Mouse (Mus musculus) neural tube, embryonic 12.5 days (tissue): ENCODE measurements around the gene Marc2. TPM values are rescaled to one million over a fixed set of nuclear protein-coding genes. Genes with fewer than 3 reads are reported as not detected.

Experiments used
- ATAC-seq: fragments of 200-750 bp; cut with Nextera tagmentation; 2 replicates; pipeline ENCODE4 v1.8.0; 2017; ENCODE audit warnings: low read depth, mild to moderate bottlenecking, moderate TSS enrichment, moderate library complexity; ENCODE audit not compliant: low FRiP score
- H3K27ac ChIP-seq: fragments of 300-500 bp; sonication (generic); 2 replicates; pipeline ENCODE4 v1.5.1; 2016
- H3K27me3 ChIP-seq: fragments of 300-500 bp; sonication (generic); replicated peaks from 2 replicates; pipeline ENCODE4 v1.6.1; 2016; ENCODE audit warnings: mild to moderate bottlenecking
- H3K36me3 ChIP-seq: fragments of 300-500 bp; sonication (generic); 2 replicates; pipeline ENCODE4 v1.6.1; 2016; ENCODE audit warnings: mild to moderate bottlenecking
- H3K4me1 ChIP-seq: fragments of 300-500 bp; sonication (generic); 2 replicates; pipeline ENCODE4 v1.6.1; 2016
- H3K4me2 ChIP-seq: fragments of 300-500 bp; sonication (generic); replicated peaks from 2 replicates; pipeline ENCODE4 v1.6.1; 2016; ENCODE audit warnings: mild to moderate bottlenecking
- H3K4me3 ChIP-seq: fragments of 300-500 bp; sonication (generic); 2 replicates; pipeline ENCODE4 v1.5.1; 2016
- H3K9ac ChIP-seq: fragments of 300-500 bp; sonication (generic); 2 replicates; pipeline ENCODE4 v1.6.1; 2016; ENCODE audit warnings: mild to moderate bottlenecking
- H3K9me3 ChIP-seq: fragments of 300-500 bp; sonication (generic); 2 replicates; pipeline ENCODE4 v1.6.1; 2016; ENCODE audit warnings: mild to moderate bottlenecking
- WGBS: fragments of 180-500 bp; shearing (Covaris S2); methylation state at CpG from one replicate; pipeline ENCODE4 v1.1.7; 2016; 5-methylcytosine and 5-hydroxymethylcytosine counted together
- polyA plus RNA-seq: library from polyadenylated mRNA; unstranded; fragments of >200 nt; fragmentation: Nextera tagmentation; extraction: Ambion mirVana; gene quantifications from 2 replicates; pipeline ENCODE4 v1.2.1, GENCODE M21; 2016

The Marc2 gene
- polyA plus RNA-seq, 1 experiment from 2014 or later, result 107 TPM

GRCm38 (mm10) chr1:184871506-184871905 lies 25.3 kb upstream of the Marc2 start:
- Histone ChIP-seq H3K9ac (no peak overlapping the region), H3K27ac (no peak overlapping the region), H3K4me2 (no peak overlapping the region), H3K9me3 (no peaks in the 10 kb centered on the region), H3K27me3 (no peaks in the 10 kb centered on the region), H3K36me3 (no peaks in the 10 kb centered on the region), H3K4me1 (no peaks in the 10 kb centered on the region), H3K4me3 (no peak overlapping the region)
- WGBS, result 94% methylated on average over 1 of the region's 1 CpGs
- ATAC-seq, result no peak

- Histone ChIP-seq H3K4me1 (no peaks in the 10 kb centered on the region), H3K9ac (no peak overlapping the region), H3K36me3 (no peaks in the 10 kb centered on the region), H3K9me3 (no peaks in the 10 kb centered on the region), H3K4me2 (no peak overlapping the region), H3K27ac (no peak overlapping the region), H3K4me3 (no peak overlapping the region), H3K27me3 (no peaks in the 10 kb centered on the region)
- 88% methylated on average over 11 of the region's 11 CpGs for WGBS
- ATAC-seq, result no peak
These were observed 24.6 kb upstream of the Marc2 start for GRCm38 (mm10) chr1:184870646-184871385.

DNA sequence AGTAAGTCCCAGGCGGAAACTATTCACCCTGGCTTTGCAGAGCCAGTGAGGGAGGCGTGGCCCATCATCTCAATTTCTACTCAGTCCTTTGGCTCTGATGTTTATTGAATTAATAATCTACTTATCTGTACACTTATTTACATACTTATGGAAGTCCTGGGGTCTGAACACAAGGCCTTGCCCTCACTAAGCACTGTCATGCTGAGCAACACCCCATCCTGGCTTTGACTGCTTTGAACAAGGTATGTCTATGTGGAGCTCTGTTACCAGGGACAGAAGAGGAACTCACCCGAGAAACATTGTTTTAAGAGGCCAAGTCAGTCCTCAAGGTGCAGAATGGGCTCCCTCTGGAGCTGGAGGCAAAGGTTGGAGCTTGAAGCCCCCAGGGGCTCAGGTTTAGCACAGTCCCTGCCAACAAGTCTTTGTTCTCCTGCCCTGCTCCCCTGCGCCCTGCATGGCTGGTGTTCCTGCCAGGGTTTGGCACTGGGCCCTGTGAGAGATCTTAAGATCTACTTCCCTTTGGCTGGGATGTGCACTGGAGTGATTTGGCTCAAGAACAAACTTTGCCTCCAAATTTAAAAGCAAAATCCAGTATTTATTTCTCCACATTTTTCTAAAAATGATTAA lies 23.8 kb upstream of the Marc2 start:
- ATAC-seq, result no peak

GRCm38 (mm10) chr1:184867640-184868120 lies 21.4 kb upstream of the Marc2 start:
- Histone ChIP-seq H3K36me3 (no peaks in the 10 kb centered on the region), H3K4me1 (peaks cover 6% of the 10 kb centered on the region), H3K4me3 (no peak overlapping the region), H3K9me3 (no peaks in the 10 kb centered on the region), H3K27me3 (no peaks in the 10 kb centered on the region; the same call in 1 of the 2 replicates), H3K27ac (no peak overlapping the region), H3K4me2 (no peak overlapping the region), H3K9ac (no peak overlapping the region)
- 86% methylated on average over 3 of the region's 3 CpGs for WGBS
- no peak for ATAC-seq

More for the DNA sequence above, 23.8 kb upstream of the Marc2 start:
- 79% methylated on average over 4 of the region's 4 CpGs for WGBS
- Histone ChIP-seq H3K27me3 (no peaks in the 10 kb centered on the region), H3K9me3 (no peaks in the 10 kb centered on the region), H3K4me2 (no peak overlapping the region), H3K36me3 (no peaks in the 10 kb centered on the region), H3K9ac (no peak overlapping the region), H3K4me1 (no peaks in the 10 kb centered on the region), H3K4me3 (no peak overlapping the region), H3K27ac (no peak overlapping the region)

GRCm38 (mm10) chr1:184864381-184864801 lies 18.1 kb upstream of the Marc2 start:
- 25% methylated on average over 7 of the region's 7 CpGs for whole genome bisulfite sequencing
- Histone ChIP-seq H3K9ac (no peak overlapping the region), H3K9me3 (no peaks in the 10 kb centered on the region), H3K4me2 (no peak overlapping the region), H3K36me3 (no peaks in the 10 kb centered on the region), H3K4me3 (no peak overlapping the region), H3K27me3 (peaks cover 2% of the 10 kb centered on the region; the same call in 1 of the 2 replicates), H3K27ac (no peak overlapping the region), H3K4me1 (peaks cover 6% of the 10 kb centered on the region)
- no peak for ATAC-seq

- H3K4me3 ChIP-seq, result no peak overlapping the region
- H3K4me1 ChIP-seq, result peaks cover 6% of the 10 kb centered on the region
- H3K9ac ChIP-seq, result no peak overlapping the region
- no peaks in the 10 kb centered on the region for H3K9me3 ChIP-seq
- WGBS, result 88% methylated on average over 6 of the region's 6 CpGs
- no peak overlapping the region for H3K4me2 ChIP-seq
- no peak overlapping the region for H3K27ac ChIP-seq
- peaks cover 7% of the 10 kb centered on the region; the same call in 1 of the 2 replicates for H3K27me3 ChIP-seq
- no peaks in the 10 kb centered on the region for H3K36me3 ChIP-seq
- no peak for ATAC-seq
These were observed 16.4 kb upstream of the Marc2 start for GRCm38 (mm10) chr1:184862636-184863035.

- Histone ChIP-seq H3K9ac (no peak overlapping the region), H3K27ac (no peak overlapping the region), H3K36me3 (no peaks in the 10 kb centered on the region), H3K9me3 (no peaks in the 10 kb centered on the region), H3K27me3 (peaks cover 7% of the 10 kb centered on the region; the same call in 1 of the 2 replicates), H3K4me3 (no peak overlapping the region), H3K4me1 (peaks cover 6% of the 10 kb centered on the region), H3K4me2 (no peak overlapping the region)
- 87% methylated on average over 2 of the region's 2 CpGs for WGBS
- no peak for ATAC-seq
These were observed 15.3 kb upstream of the Marc2 start for GRCm38 (mm10) chr1:184861551-184861950.

- H3K4me1 ChIP-seq, result peaks cover 6% of the 10 kb centered on the region
- 65% methylated on average over 3 of the region's 3 CpGs for WGBS
These were observed 14.0 kb upstream of the Marc2 start for GRCm38 (mm10) chr1:184860276-184860675.

DNA sequence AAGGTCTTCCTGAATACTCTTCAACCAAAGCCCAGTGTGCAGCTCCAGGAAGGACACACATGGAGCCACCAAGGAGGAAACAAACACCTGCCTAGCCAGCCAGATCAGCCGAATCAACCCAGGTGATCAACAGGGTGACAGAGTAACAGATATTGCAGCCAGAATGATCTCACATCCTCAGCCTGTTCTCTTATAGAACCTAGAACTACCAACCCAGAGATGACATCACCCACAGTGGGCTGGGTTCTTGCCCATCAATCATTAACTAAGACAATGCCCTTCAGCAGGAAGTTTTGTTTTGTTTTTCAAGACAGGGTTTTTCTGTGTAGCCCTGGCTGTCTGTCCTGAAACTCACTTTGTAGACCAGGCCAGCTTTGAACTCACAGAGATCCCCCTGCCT lies 12.0 kb upstream of the Marc2 start:
- no peak overlapping the region for H3K4me2 ChIP-seq
- peaks cover 15% of the 10 kb centered on the region; the same call in 1 of the 2 replicates for H3K27me3 ChIP-seq
- H3K27ac ChIP-seq, result no peak overlapping the region
- H3K9ac ChIP-seq, result no peak overlapping the region
- H3K9me3 ChIP-seq, result no peaks in the 10 kb centered on the region
- H3K4me1 ChIP-seq, result peaks cover 3% of the 10 kb centered on the region; the same call in 1 of the 2 replicates
- H3K36me3 ChIP-seq, result no peaks in the 10 kb centered on the region
- WGBS, result 85% methylated on average over 1 of the region's 1 CpGs
- no peak for ATAC-seq
- H3K4me3 ChIP-seq, result no peak overlapping the region

More at GRCm38 (mm10) chr1:184860276-184860675, 14.0 kb upstream of the Marc2 start:
- Histone ChIP-seq H3K36me3 (no peaks in the 10 kb centered on the region), H3K27ac (no peak overlapping the region), H3K4me3 (no peak overlapping the region), H3K9ac (no peak overlapping the region), H3K27me3 (peaks cover 7% of the 10 kb centered on the region; the same call in 1 of the 2 replicates), H3K4me2 (no peak overlapping the region), H3K9me3 (no peaks in the 10 kb centered on the region)
- ATAC-seq, result no peak

DNA sequence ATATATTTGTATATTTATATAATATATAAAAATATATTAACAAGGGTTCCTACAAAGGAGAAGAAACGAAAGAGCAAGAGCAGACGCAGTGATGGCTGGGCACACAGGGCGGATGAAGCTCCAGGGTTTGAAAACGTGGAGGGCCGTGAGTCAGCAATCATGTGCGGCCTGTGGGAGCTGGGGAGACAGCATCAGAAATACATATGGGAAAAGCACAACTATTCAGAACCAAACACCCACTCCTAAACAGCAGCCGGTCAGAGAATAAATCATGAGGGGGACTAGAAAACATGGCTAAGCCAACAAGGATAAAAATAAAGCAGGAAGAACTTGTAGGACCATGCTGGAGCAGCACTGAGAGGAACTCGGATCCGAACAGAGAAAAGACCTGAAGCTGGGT lies 11.0 kb upstream of the Marc2 start:
- Histone ChIP-seq H3K4me1 (peaks cover 3% of the 10 kb centered on the region; the same call in 1 of the 2 replicates), H3K4me2 (no peak overlapping the region), H3K36me3 (no peaks in the 10 kb centered on the region), H3K9me3 (no peaks in the 10 kb centered on the region), H3K9ac (no peak overlapping the region), H3K27ac (no peak overlapping the region), H3K27me3 (0 out of 2 replicates have a peak, but pooled peaks cover 15% of the 10 kb centered on the region), H3K4me3 (no peak overlapping the region)
- no peak for ATAC-seq
- 90% methylated on average over 9 of the region's 9 CpGs for WGBS

- 67% methylated on average over 3 of the region's 3 CpGs for WGBS
- Histone ChIP-seq H3K27me3 (peaks cover 17% of the 10 kb centered on the region; the same call in 1 of the 2 replicates), H3K4me1 (peaks cover 3% of the 10 kb centered on the region; the same call in 1 of the 2 replicates), H3K36me3 (no peaks in the 10 kb centered on the region), H3K9ac (no peak overlapping the region), H3K4me3 (no peak overlapping the region), H3K9me3 (no peaks in the 10 kb centered on the region), H3K4me2 (no peak overlapping the region), H3K27ac (no peak overlapping the region)
- ATAC-seq, result no peak
These were observed 7.7 kb upstream of the Marc2 start for GRCm38 (mm10) chr1:184853922-184854321.

- H3K27ac ChIP-seq, result no peak overlapping the region
- WGBS, result 35% methylated on average over 5 of the region's 5 CpGs
- H3K4me1 ChIP-seq, result peaks cover 3% of the 10 kb centered on the region; the same call in 1 of the 2 replicates
- peaks cover 17% of the 10 kb centered on the region; the same call in 1 of the 2 replicates for H3K27me3 ChIP-seq
- H3K4me2 ChIP-seq, result peak overlapping the region; percentile 40
- ATAC-seq, result no peak
- H3K9ac ChIP-seq, result no peak overlapping the region
- H3K36me3 ChIP-seq, result no peaks in the 10 kb centered on the region
- H3K9me3 ChIP-seq, result no peaks in the 10 kb centered on the region
- H3K4me3 ChIP-seq, result no peak overlapping the region
These were observed 7.1 kb upstream of the Marc2 start for GRCm38 (mm10) chr1:184853339-184853738.
